Comparison of ENCODE assay signal across 11 mouse cellular contexts in genomic region chr2:128367266-128368150, GRCm38 (mm10).
DNase-seq lines count a peak whose midpoint lies in the region; ATAC-seq lines count a peak whose summit lies in the region.
"Had no signal": no experiment of that assay in that cellular context is flagged by ENCODE, and none has a peak within 500 bp of the region (broad histone marks: within the 10 kb centered on the region; RNA-seq: fewer than 3 reads in every experiment).

No protein-coding gene starts in this region.

- intact Hi-C loops in gastrocnemius, postnatal 14 days (cut with DNase I; ENCODE audit: low total_unique reads), result no loop called here

- peak; percentile 20 for DNase-seq in gastrocnemius, adult 18-20 months (ENCODE audit: low spot score)
- no peak for DNase-seq in gastrocnemius, postnatal 14 days
- peak; percentile 48 for DNase-seq in 3T3-L1 (ENCODE audit: low read depth, low spot score)
- peak; percentile 80 to 90 for DNase-seq in cerebellum, postnatal 10 days
- no peak for DNase-seq in kidney, postnatal 36 days
- no peak for DNase-seq in kidney, postnatal 10 days
- no peak for DNase-seq in urinary bladder, postnatal 14 days (ENCODE audit: low spot score)
- DNase-seq: kidney, adult 11 months; liver, embryonic 13.5 days; thymus, postnatal 36 days had no signal

- peak; percentile 77 for ATAC-seq in CD4-positive, CD25-positive, alpha-beta regulatory T cell, adult 4 months

Comparison
In these comparisons a context has a peak if more than half of its experiments do, and no peak if none do; other contexts are left out.
1. DNase-seq: peak in gastrocnemius, adult 18-20 months (single experiment), 3T3-L1 (single experiment) and cerebellum, postnatal 10 days (2 of 2); none in gastrocnemius, postnatal 14 days (single experiment), kidney, postnatal 36 days (0 of 2), kidney, postnatal 10 days (single experiment) and urinary bladder, postnatal 14 days (single experiment).